Mouse (Mus musculus): ENCODE results near the gene Aloxe3.

The Aloxe3 gene

DNA sequence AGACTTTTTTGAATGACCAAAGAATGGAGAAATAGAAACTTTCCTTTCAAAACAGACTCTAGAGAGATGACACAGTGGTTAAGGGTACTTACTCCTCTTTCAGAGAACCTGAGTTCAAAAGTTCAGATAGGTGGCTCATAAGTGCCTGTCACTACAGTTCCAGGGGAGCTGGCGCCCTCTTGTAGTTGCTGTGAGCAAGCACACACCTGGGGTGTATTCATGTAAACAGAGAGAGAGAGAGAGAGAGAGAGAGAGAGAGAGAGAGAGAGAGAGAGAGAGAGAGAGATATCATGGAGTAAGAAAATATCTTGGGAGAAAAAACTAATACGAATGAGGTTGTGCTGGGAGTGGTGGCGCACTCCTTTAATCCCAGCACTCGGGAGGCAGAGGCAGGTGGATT is 54.4 kb downstream of the Aloxe3 start:
- no peak for DNase-seq (ENCODE audit: low spot score)

DNA sequence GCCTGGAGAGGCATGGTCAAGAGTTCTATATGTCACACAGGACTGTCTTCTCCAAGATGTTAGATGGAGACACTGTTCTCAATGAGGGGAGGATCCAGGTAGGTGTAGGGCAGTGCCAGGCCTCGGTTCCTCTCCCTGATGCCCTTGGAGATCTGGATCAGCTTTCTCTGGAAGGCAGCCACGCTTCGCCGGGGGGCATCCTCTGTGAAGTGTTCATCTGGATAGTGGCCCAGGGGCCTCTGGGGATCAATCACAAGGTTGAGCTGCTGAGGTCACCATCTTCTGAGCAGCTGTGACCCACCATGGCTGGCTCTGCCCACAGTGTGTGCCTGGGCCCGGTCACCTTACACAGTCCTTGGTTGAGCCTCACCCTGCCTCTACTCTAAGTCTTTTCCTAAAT is 59.3 kb downstream of the Aloxe3 start:
- DNase-seq (ENCODE audit: low spot score): no peak

DNA sequence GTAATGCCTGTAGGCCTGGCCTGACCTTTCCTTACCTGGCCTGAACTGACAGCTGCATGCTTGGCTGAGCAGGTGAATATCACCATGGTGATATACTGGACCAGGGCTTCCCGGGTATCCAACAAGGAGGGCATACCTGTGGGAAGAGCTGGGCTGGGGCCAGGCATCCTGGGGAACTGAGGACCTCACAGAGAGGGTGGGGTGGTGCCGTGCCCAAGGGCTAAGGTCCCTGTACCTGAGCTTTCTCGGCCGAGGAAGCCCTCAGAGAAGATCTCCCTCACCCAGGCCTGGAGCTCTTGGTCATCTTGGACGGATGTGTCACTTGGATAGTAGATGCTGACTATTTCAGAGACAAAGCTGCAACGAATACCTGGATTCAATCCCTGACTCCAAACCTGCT is 60.2 kb downstream of the Aloxe3 start:
- DNase-seq (ENCODE audit: low spot score): no peak

DNA sequence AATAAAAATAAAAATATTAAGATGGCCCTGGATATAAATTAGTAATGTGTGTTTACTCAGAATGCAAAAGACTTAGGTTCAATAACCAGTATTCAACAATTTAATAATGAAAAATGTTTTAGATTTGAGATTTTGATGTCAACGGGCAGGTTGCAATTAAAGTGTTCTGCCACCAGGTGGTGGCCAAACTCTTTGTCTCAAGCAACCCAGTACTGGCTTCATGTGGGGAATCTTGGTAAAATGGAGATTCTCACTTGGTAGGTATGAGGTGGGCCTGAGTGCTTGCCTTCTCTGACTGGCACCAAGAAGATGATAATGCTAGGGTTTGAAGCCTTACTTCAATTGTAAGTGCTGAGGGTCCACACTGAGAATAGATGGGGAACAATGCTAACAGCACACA is 67.1 kb downstream of the Aloxe3 start:
- no peak for DNase-seq (ENCODE audit: low spot score)

DNA sequence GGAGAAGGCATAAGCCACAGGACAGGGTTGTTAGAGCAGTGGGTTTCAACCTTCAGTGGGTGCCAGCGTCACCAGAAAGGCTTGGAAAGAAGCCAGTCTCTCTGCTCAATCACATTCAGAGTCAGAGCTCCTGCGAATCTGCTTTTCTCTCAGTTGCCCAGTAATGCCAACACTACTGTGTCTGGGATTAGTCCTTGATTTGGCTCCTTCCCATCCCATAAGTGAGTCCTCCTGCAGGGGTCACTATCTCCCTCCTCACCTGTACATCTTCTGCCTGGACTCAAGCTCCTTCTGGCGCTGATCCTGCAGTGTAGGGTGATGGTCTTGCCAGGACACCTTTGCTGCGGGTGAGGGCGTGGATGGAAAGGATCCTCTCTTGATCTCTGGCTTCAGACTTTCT is 71.1 kb downstream of the Aloxe3 start:
- DNase-seq (ENCODE audit: low spot score): no peak

DNA sequence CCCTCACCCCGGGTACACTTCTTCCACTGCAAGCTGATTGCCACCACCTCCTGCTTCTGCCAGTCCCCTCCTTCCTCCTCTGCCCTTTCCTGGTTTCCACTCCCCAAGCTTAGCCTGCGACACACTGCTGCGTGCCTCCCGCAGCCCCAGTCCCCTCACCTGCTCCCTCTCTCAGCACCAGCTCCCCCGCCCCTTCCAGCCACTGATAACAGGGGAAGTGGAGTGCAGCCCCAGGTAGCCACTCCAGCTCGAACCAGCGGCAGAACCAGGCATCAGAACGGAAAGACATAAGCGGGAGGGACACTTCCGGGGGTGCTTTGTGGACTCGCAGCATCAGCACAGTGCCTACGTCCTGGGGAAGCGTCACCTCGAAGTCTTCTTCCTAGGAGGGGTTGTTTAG is 71.5 kb downstream of the Aloxe3 start:
- DNase-seq (ENCODE audit: low spot score): no peak

DNA sequence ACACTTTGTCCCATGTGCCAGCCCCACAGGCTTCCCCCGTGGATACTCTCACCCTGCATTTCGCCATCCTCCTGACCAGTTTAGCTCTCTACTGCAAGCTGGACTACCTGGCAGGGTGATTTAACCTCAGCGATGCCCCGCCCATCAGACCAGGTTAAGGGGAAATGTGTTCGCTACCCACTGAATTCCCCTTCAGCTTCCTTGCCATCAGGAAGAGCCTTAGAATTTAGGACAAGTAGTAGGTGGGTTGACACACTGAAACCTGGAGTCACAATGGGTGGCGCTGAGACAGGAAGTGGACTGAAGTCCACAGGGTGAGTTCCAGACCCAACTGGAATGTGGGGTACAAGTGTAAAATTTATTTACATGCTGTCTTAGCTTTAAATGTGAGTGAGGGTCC is 72.0 kb downstream of the Aloxe3 start, which contains the start of gene Alox8:
Gene Alox8, minus strand, starts transcription at position 101 of the 400 bp plus-strand sequence.
- no peak for DNase-seq (ENCODE audit: low spot score)
